Mouse (Mus musculus) bone marrow, adult 2 months (tissue): ENCODE measurements around the gene Crabp2. TPM values are rescaled to one million over a fixed set of nuclear protein-coding genes. Genes with fewer than 3 reads are reported as not detected.

Experiments
- H3K27ac ChIP-seq: fragments of 200-500 bp; 2 replicates; pipeline ENCODE4 v1.5.1; 2012; ENCODE audit warnings: low read depth, mild to moderate bottlenecking, control low read depth, inconsistent platforms, low read length; ENCODE audit not compliant: control insufficient read depth, poor library complexity, insufficient read depth
- H3K4me1 ChIP-seq: fragments of 200-500 bp; 2 replicates; pipeline ENCODE4 v1.6.1; 2011; ENCODE audit warnings: low read length; ENCODE audit not compliant: control insufficient read depth, insufficient read depth
- H3K4me3 ChIP-seq: fragments of 200-500 bp; replicated peaks from 2 replicates; pipeline ENCODE3; 2011; ENCODE audit warnings: mild to moderate bottlenecking, low read depth, low read length, control low read depth; ENCODE audit not compliant: control insufficient read depth
- CTCF ChIP-seq: fragments of 200-500 bp; IDR thresholded peaks from 2 replicates; pipeline ENCODE4 v1.5.1; 2011; ENCODE audit warnings: low read length, control low read depth; ENCODE audit not compliant: control insufficient read depth, insufficient read depth
- POLR2A ChIP-seq: fragments of 200-500 bp; IDR thresholded peaks from 2 replicates; pipeline ENCODE4 v1.6.1; 2011; ENCODE audit warnings: low read depth, mild to moderate bottlenecking, control low read depth, low read length, borderline replicate concordance; ENCODE audit not compliant: control insufficient read depth
- WGBS: fragments of 180-500 bp; shearing (Covaris S2); methylation state at CpG from one replicate; pipeline ENCODE4 v1.1.7; 2018; 5-methylcytosine and 5-hydroxymethylcytosine counted together
- polyA plus RNA-seq: library from polyadenylated mRNA; stranded (reverse); fragments of >200 nt; gene quantifications from 2 replicates; pipeline ENCODE4 v1.2.4, GENCODE M21; 2011; ENCODE audit warnings: low replicate concordance; ENCODE audit not compliant: missing spikeins, insufficient read depth, insufficient read length

The Crabp2 gene
- polyA plus RNA-seq, 1 experiment = 3.3 TPM

DNA sequence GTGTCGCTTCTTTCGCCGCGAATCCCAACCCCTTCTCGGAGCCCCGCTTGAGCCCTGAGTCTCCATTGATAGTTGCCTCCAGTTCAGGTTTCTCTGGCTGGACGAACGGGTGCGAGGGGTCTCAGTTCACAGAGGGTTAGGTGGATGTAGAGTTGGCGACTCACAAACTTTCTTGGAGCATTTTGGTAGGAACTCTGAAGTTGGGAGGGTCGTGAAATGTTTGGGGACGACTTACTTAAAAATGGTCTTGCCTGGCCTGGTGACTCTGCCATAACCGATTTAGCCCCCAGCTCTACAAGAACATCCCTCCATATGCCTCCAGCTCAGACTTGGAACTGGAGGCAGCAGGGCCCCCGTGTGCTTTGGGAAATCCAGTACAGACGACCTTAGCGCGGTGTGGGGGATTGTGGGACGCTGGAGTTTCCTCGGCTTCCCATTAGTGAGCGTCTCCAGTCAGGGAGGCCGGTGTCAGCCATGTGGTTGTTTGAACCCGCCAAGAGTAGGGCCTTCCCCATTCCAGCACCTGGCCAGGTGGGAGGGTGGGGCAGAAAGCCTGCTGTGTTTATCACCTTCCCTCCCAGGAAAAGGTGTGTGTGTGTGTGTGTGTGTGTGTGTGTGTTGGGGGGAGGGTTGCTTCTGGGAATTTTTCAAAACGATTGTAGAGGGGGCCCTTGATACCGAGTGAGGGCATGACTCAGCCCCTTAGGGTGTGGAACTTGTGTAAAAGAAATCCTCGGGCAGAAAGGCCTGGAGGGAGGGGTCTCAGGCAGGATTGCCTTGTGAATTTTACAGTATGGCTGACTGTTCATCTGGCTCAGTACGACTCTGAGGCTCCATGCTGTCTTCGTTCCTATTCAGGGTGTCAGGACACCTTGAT is 41.2 kb upstream of the Crabp2 start:
- Histone ChIP-seq H3K4me1 (peaks cover 4% of the 10 kb centered on the region), H3K4me3 (peak overlapping the region; percentile 83), H3K27ac (peak overlapping the region; percentile 95)
- TF ChIP-seq CTCF = no peak
- 0 out of 2 replicates have a peak, but pooled peaks have one; percentile 20 for TF ChIP-seq POLR2A
- under 1% methylated on average over 27 of the region's 27 CpGs for WGBS

- H3K4me1 ChIP-seq = peaks cover 4% of the 10 kb centered on the region
- peak overlapping the region; percentile 83 for H3K4me3 ChIP-seq
- TF ChIP-seq CTCF (no peak), POLR2A (no peak)
- 8% methylated on average over 1 of the region's 1 CpGs for WGBS
- no peak overlapping the region for H3K27ac ChIP-seq
These were observed 40.6 kb upstream of the Crabp2 start for GRCm38 (mm10) chr3:87907906-87908305.

DNA sequence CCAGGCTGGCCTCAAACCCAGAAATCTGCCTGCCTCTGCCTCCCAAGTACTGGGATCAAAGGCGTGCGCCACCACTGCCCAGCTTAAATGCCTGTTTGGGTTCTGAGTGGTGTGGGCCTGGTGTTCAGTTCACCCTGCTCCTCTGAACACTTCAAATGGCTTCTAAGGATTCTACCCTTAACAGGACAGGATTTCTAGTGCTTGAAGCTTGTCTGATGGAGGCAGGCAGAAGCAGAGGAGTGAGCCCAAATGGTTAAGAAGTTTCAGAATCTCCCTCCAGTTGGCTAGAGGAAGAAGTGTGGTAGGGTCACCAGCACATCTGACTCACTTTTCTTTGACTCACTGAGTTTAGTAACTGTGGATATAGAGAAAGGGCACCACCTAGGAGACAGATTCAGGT is 39.1 kb upstream of the Crabp2 start:
- Histone ChIP-seq H3K4me3 (no peak overlapping the region), H3K4me1 (peaks cover 4% of the 10 kb centered on the region), H3K27ac (peak overlapping the region; percentile 34; the same call in 1 of the 2 replicates)
- no peak for TF ChIP-seq CTCF
- 80% methylated on average over 2 of the region's 2 CpGs for WGBS

- TF ChIP-seq CTCF = no peak
- TF ChIP-seq POLR2A = no peak
- WGBS = 32% methylated on average over 4 of the region's 4 CpGs
- Histone ChIP-seq H3K4me3 (no peak overlapping the region), H3K27ac (peak overlapping the region; percentile 46), H3K4me1 (peaks cover 4% of the 10 kb centered on the region)
These were observed 38.6 kb upstream of the Crabp2 start for GRCm38 (mm10) chr3:87909874-87910273.

DNA sequence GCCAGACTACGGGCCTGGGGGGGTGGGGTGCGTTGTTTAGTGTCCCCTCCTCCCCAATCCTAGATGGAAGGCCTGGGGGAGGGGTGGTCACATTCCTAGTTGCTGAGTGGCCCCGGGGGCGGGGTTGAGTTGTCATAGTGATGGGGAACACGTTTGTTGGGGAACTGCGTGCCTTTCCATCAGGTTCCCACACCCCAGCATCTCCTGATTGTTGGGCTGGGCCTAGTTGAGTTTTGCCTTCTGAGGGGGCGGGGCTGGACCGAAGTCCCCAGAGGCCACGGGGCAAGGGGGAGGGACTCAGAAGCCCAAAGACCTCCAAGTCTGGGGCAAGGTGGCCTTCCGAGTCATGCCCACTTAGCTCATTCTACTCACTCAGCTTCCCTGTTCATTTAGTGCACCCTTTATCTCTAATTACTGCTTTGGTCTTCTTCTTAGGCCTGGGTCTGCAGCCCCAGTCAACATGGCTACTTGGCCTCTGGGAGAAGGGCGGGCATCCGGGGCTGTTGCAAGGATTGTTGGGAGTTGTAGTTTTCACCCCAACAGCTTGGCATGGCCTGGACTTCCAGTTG is 37.8 kb upstream of the Crabp2 start:
- TF ChIP-seq POLR2A = no peak
- no peak for TF ChIP-seq CTCF
- Histone ChIP-seq H3K4me1 (peaks cover 4% of the 10 kb centered on the region), H3K27ac (no peak overlapping the region), H3K4me3 (peak overlapping the region; percentile 55)
- WGBS = 17% methylated on average over 12 of the region's 12 CpGs

- TF ChIP-seq CTCF (no peak), POLR2A (no peak)
- Histone ChIP-seq H3K4me1 (peaks cover 4% of the 10 kb centered on the region), H3K4me3 (no peak overlapping the region), H3K27ac (no peak overlapping the region)
- 81% methylated on average over 7 of the region's 7 CpGs for WGBS
These were observed 35.0 kb upstream of the Crabp2 start for GRCm38 (mm10) chr3:87913491-87913890.

GRCm38 (mm10) chr3:87913891-87914290 is 34.6 kb upstream of the Crabp2 start:
- H3K4me3 ChIP-seq = no peak overlapping the region
- TF ChIP-seq CTCF (no peak), POLR2A (no peak)
- 80% methylated on average over 10 of the region's 10 CpGs for WGBS
- no peak overlapping the region for H3K27ac ChIP-seq
- peaks cover 4% of the 10 kb centered on the region for H3K4me1 ChIP-seq

GRCm38 (mm10) chr3:87916990-87917389 is 31.5 kb upstream of the Crabp2 start:
- H3K27ac ChIP-seq = no peak overlapping the region
- no peak overlapping the region for H3K4me3 ChIP-seq
- 87% methylated on average over 1 of the region's 1 CpGs for WGBS
- H3K4me1 ChIP-seq = no peaks in the 10 kb centered on the region; the same call in 1 of the 2 replicates
- TF ChIP-seq POLR2A (no peak), CTCF (no peak)
